Comparison of ENCODE assay signal across 19 mouse cellular contexts in genomic region chr7:90083799-90084198, GRCm38 (mm10). TPM values are rescaled to one million over a fixed set of nuclear protein-coding genes. Genes with fewer than 3 reads are reported as not detected.
DNase-seq lines count a peak whose midpoint lies in the region; ATAC-seq and TF ChIP-seq lines count a peak whose summit lies in the region.
"Had no signal": no experiment of that assay in that cellular context is flagged by ENCODE, and none has a peak within 500 bp of the region (broad histone marks: within the 10 kb centered on the region; RNA-seq: fewer than 3 reads in every experiment).

No protein-coding gene starts in this region.

- H3K36me3 ChIP-seq in lung, postnatal 0 days (ENCODE audit: insufficient read depth, low read length): no peaks in the 10 kb centered on the region
- no peaks in the 10 kb centered on the region for H3K36me3 ChIP-seq in liver, embryonic 14.5 days (replicated peaks; ENCODE audit: control insufficient read depth, insufficient read depth, low read depth)
- no peaks in the 10 kb centered on the region for H3K36me3 ChIP-seq in stomach, embryonic 16.5 days (ENCODE audit: control insufficient read depth, insufficient read depth, low read length)
- no peaks in the 10 kb centered on the region for H3K36me3 ChIP-seq in hindbrain, embryonic 10.5 days
- H3K36me3 ChIP-seq: heart, embryonic 15.5 days had no signal

- no peak overlapping the region for H3K27ac ChIP-seq in lung, postnatal 0 days (ENCODE audit: low read length)
- H3K27ac ChIP-seq in liver, embryonic 14.5 days: peak overlapping the region; percentile 97
- H3K27ac ChIP-seq in stomach, embryonic 16.5 days (ENCODE audit: low read length): peak overlapping the region; percentile 4; the same call in 1 of the 2 replicates
- no peak overlapping the region for H3K27ac ChIP-seq in hindbrain, embryonic 10.5 days
- H3K27ac ChIP-seq: heart, embryonic 15.5 days; macrophage had no signal

- no peaks in the 10 kb centered on the region for H3K4me1 ChIP-seq in lung, postnatal 0 days (ENCODE audit: insufficient read depth, low read depth, low read length)
- H3K4me1 ChIP-seq in liver, embryonic 14.5 days (replicated peaks; ENCODE audit: control insufficient read depth in 2 of 2, insufficient read depth in 2 of 2, low read length in 1 of 2): peaks cover 53 to 58% of the 10 kb centered on the region in 2 experiments
- H3K4me1 ChIP-seq in stomach, embryonic 16.5 days (ENCODE audit: control insufficient read depth, insufficient read depth, low read length): peaks cover 14% of the 10 kb centered on the region
- no peaks in the 10 kb centered on the region for H3K4me1 ChIP-seq in hindbrain, embryonic 10.5 days (replicated peaks)

- intact Hi-C loops in gastrocnemius, postnatal 14 days (cut with DNase I; ENCODE audit: low total_unique reads): no loop called here

- no peaks in the 10 kb centered on the region for H3K27me3 ChIP-seq in lung, postnatal 0 days (replicated peaks; ENCODE audit: insufficient read depth, low read length)
- H3K27me3 ChIP-seq in liver, embryonic 14.5 days (ENCODE audit: control insufficient read depth, insufficient read depth, low read length): no peaks in the 10 kb centered on the region
- H3K27me3 ChIP-seq in stomach, embryonic 16.5 days (ENCODE audit: control insufficient read depth, insufficient read depth, low read length): no peaks in the 10 kb centered on the region
- H3K27me3 ChIP-seq in hindbrain, embryonic 10.5 days (ENCODE audit: insufficient read depth, poor library complexity, severe bottlenecking): no peaks in the 10 kb centered on the region
- H3K27me3 ChIP-seq: heart, embryonic 15.5 days had no signal

- no peak overlapping the region for H3K4me2 ChIP-seq in lung, postnatal 0 days (replicated peaks; ENCODE audit: low read depth, low read length)
- peak overlapping the region; percentile 54 for H3K4me2 ChIP-seq in liver, embryonic 14.5 days (ENCODE audit: low read depth)
- no peak overlapping the region for H3K4me2 ChIP-seq in stomach, embryonic 16.5 days (ENCODE audit: low read depth, low read length)
- H3K4me2 ChIP-seq: heart, embryonic 15.5 days had no signal

- ATAC-seq in lung, postnatal 0 days: peak; percentile 67
- ATAC-seq in liver, embryonic 14.5 days (ENCODE audit: insufficient read depth): peak; percentile 56
- ATAC-seq in stomach, embryonic 16.5 days (ENCODE audit: insufficient read depth, low FRiP score): peak; percentile 58; the same call in 1 of the 2 replicates
- ATAC-seq: CD4-positive, CD25-positive, alpha-beta regulatory T cell, adult 4 months; forebrain, postnatal 0 days; midbrain, embryonic 16.5 days had no signal

- WGBS in lung, postnatal 0 days: 56% methylated on average over 7 of the region's 7 CpGs
- WGBS in liver, embryonic 14.5 days (ENCODE audit: insufficient replicate concordance): 36% methylated on average over 7 of the region's 7 CpGs
- WGBS in stomach, embryonic 16.5 days: 40% methylated on average over 7 of the region's 7 CpGs
- WGBS in hindbrain, embryonic 10.5 days: 81% methylated on average over 7 of the region's 7 CpGs

- DNase-seq in lung, postnatal 0 days (ENCODE audit: low spot score): peak; percentile 66
- no peak for DNase-seq in lung, postnatal 4 days
- DNase-seq in gastrocnemius, postnatal 14 days: peak; percentile 25
- DNase-seq in liver, embryonic 14.5 days (ENCODE audit: low read depth in 3 of 3, low spot score in 3 of 3): no peak
- no peak for DNase-seq in right cerebral cortex, adult 2 months (ENCODE audit: low spot score in 2 of 2)
- DNase-seq in hindbrain, embryonic 10.5 days (ENCODE audit: low spot score): no peak
- DNase-seq in neural tube, embryonic 10.5 days (ENCODE audit: extremely low spot score, low spot score): no peak
- DNase-seq: adrenal gland, postnatal 10 days; cerebellum, adult 18-20 months; forebrain, postnatal 0 days; kidney, adult 11 months; left cerebral cortex, postnatal 4 days; right cerebral cortex, postnatal 25 days; thymus, postnatal 14 days had no signal

- no peaks in the 10 kb centered on the region for H3K9me3 ChIP-seq in lung, postnatal 0 days (ENCODE audit: low read length)
- no peaks in the 10 kb centered on the region for H3K9me3 ChIP-seq in liver, embryonic 14.5 days (ENCODE audit: control insufficient read depth, low read length)
- no peaks in the 10 kb centered on the region for H3K9me3 ChIP-seq in stomach, embryonic 16.5 days (replicated peaks; ENCODE audit: control insufficient read depth, low read length)
- no peaks in the 10 kb centered on the region for H3K9me3 ChIP-seq in hindbrain, embryonic 10.5 days
- H3K9me3 ChIP-seq: heart, embryonic 15.5 days had no signal

- no peak for TF ChIP-seq CTCF in lung, postnatal 0 days (IDR thresholded peaks at IDR 0.05)
- TF ChIP-seq CTCF in liver, embryonic 14.5 days (IDR thresholded peaks at IDR 0.05; ENCODE audit: low read depth): no peak

- H3K9ac ChIP-seq in lung, postnatal 0 days (replicated peaks; ENCODE audit: low read depth): no peak overlapping the region
- H3K9ac ChIP-seq in liver, embryonic 14.5 days (replicated peaks): no peak overlapping the region
- H3K9ac ChIP-seq in stomach, embryonic 16.5 days (ENCODE audit: low read length): no peak overlapping the region
- H3K9ac ChIP-seq: forebrain, postnatal 0 days; heart, embryonic 15.5 days had no signal

- H3K4me3 ChIP-seq in lung, postnatal 0 days (ENCODE audit: low read depth, low read length): no peak overlapping the region
- H3K4me3 ChIP-seq in liver, embryonic 14.5 days (ENCODE audit: insufficient read depth in 1 of 2, low read depth in 2 of 2, low read length in 2 of 2): no peak overlapping the region
- no peak overlapping the region for H3K4me3 ChIP-seq in stomach, embryonic 16.5 days (replicated peaks; ENCODE audit: low read length)
- no peak overlapping the region for H3K4me3 ChIP-seq in hindbrain, embryonic 10.5 days
- H3K4me3 ChIP-seq: heart, embryonic 15.5 days had no signal

- no peak for TF ChIP-seq EP300 in lung, postnatal 0 days (IDR thresholded peaks at IDR 0.05)
- TF ChIP-seq EP300 in liver, embryonic 14.5 days (IDR thresholded peaks at IDR 0.05; ENCODE audit: low read depth): no peak

RNA-seq across cellular contexts. Expression of gene Picalm, which starts 46.2 kb away (rescaled TPM):
- 52.0 and 56.3 TPM in 2 replicates for polyA plus RNA-seq in lung, postnatal 0 days (2015; fragmentation: Nextera tagmentation; extraction: Ambion mirVana)
- total RNA-seq in gastrocnemius, postnatal 14 days (2021): 100 to 1,000 TPM; 111 to 140 TPM
- polyA plus RNA-seq in liver, embryonic 14.5 days (2012; rRNA removed): 97.1 and 138 TPM in 2 replicates
- polyA plus RNA-seq in liver, embryonic 14.5 days (2014; fragmentation: Nextera tagmentation; extraction: Ambion mirVana): 61.5 and 63.2 TPM in 2 replicates
- polyA plus RNA-seq in stomach, embryonic 16.5 days (2015; fragmentation: Nextera tagmentation; extraction: Ambion mirVana): 39.0 and 46.9 TPM in 2 replicates
- polyA plus RNA-seq in hindbrain, embryonic 10.5 days (2016; fragmentation: Nextera tagmentation; extraction: Ambion mirVana): 26.3 and 28.8 TPM in 2 replicates

Comparison
In these comparisons a context has a peak if more than half of its experiments do, and no peak if none do; other contexts are left out.
1. DNase-seq: peak in lung, postnatal 0 days (single experiment) and gastrocnemius, postnatal 14 days (single experiment); none in lung, postnatal 4 days (0 of 2), liver, embryonic 14.5 days (0 of 3), right cerebral cortex, adult 2 months (0 of 2), hindbrain, embryonic 10.5 days (single experiment) and neural tube, embryonic 10.5 days (single experiment).
2. H3K27ac ChIP-seq: peak in liver, embryonic 14.5 days (single experiment) and stomach, embryonic 16.5 days (single experiment); none in lung, postnatal 0 days (single experiment) and hindbrain, embryonic 10.5 days (single experiment).
3. Peak in every context shown above with its lines, with median percentiles within 50 percentile points of each other: ATAC-seq.